Mouse (Mus musculus) stomach, embryonic 14.5 days (tissue): ENCODE results near the gene Acot8. TPM values are rescaled to one million over a fixed set of nuclear protein-coding genes. Genes with fewer than 3 reads are reported as not detected.

Experiments
- ATAC-seq: fragments of 200-750 bp; cut with Nextera tagmentation; 2 replicates; pipeline ENCODE4 v1.8.0; 2017; ENCODE audit warnings: low read depth, moderate TSS enrichment; ENCODE audit not compliant: insufficient number of reproducible peaks, insufficient read depth, low FRiP score
- H3K27ac ChIP-seq: fragments of 300-500 bp; sonication (generic); 2 replicates; pipeline ENCODE4 v1.5.1; 2014; ENCODE audit warnings: mild to moderate bottlenecking, low read length, moderate library complexity, mixed read lengths
- H3K27me3 ChIP-seq: fragments of 300-500 bp; sonication (generic); 2 replicates; pipeline ENCODE4 v1.6.1; 2014; ENCODE audit warnings: low read length, control low read depth, mixed read lengths; ENCODE audit not compliant: control insufficient read depth, insufficient read depth
- H3K36me3 ChIP-seq: fragments of 300-500 bp; sonication (generic); 2 replicates; pipeline ENCODE4 v1.6.1; 2014; ENCODE audit warnings: mild to moderate bottlenecking, control low read depth, low read length, moderate library complexity, mixed read lengths; ENCODE audit not compliant: control insufficient read depth, insufficient read depth
- H3K4me1 ChIP-seq: fragments of 300-500 bp; sonication (generic); 2 replicates; pipeline ENCODE4 v1.6.1; 2014; ENCODE audit warnings: low read length, control low read depth, mixed read lengths; ENCODE audit not compliant: control insufficient read depth, insufficient read depth
- H3K4me2 ChIP-seq: fragments of 300-500 bp; sonication (generic); replicated peaks from 2 replicates; pipeline ENCODE4 v1.6.1; 2014; ENCODE audit warnings: low read depth, low read length, control low read depth
- H3K4me3 ChIP-seq: fragments of 300-500 bp; sonication (generic); 2 replicates; pipeline ENCODE4 v1.5.1; 2014; ENCODE audit warnings: low read depth, low read length, control low read depth
- H3K9ac ChIP-seq: fragments of 300-500 bp; sonication (generic); replicated peaks from 2 replicates; pipeline ENCODE4 v1.6.1; 2014; ENCODE audit warnings: low read depth, mild to moderate bottlenecking, control low read depth, low read length, moderate library complexity, mixed read lengths
- H3K9me3 ChIP-seq: fragments of 300-500 bp; sonication (generic); 2 replicates; pipeline ENCODE4 v1.6.1; 2016; ENCODE audit warnings: low read depth, low read length, control low read depth; ENCODE audit not compliant: control insufficient read depth
- WGBS: fragments of 180-500 bp; shearing (Covaris S2); extraction: QIAGEN DNeasy Blood & Tissue Kit; methylation state at CpG from one replicate; pipeline ENCODE4 v1.1.7; 2014; 5-methylcytosine and 5-hydroxymethylcytosine counted together
- polyA plus RNA-seq: library from polyadenylated mRNA; unstranded; fragments of >200 nt; fragmentation: Nextera tagmentation; extraction: Ambion mirVana; gene quantifications from 2 replicates; pipeline ENCODE4 v1.2.1, GENCODE M21; 2014

Gene Acot8
- 18.8 and 19.2 TPM in 2 replicates for polyA plus RNA-seq

DNA sequence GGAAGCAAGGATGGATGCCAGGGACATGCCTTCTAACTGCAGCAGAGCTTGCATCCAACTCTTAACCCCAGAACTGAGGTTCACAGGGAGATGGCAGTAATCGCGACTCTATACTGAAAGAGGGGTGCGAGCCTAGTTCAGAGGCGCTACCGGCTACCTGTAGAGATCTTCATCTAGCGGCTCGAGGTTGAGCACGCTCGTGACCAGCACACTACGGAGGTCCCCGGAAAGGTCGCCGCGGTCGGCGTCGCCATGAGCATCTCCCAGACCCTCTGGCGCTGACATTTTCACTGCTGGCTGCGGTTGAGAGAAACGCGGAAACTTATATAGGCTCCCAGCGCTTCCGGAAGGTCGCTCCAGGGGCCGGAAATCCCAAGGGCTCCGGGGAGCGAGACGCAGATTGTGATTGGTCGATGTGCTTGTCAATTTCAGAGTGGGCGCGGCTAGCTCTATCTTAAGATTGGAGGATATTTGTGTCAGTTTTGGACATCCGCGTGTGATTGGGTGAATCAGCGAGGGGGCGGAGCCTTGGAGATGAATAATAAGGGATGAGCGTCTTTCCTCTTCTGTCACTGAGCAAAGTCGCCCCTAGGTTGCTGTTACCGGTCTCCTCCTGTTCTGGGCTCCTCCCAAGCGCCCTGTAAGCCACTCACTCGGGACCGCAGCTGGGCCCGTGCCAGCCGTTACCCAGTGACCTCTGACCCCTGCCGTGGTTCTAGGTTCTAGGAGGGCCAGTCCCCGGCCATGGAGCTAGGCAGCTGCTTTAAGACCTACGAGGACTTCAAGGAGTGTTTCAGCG lies at the start of gene Acot8, which contains the start of gene Zswim3:
TSS of gene Acot8 (minus strand) at position 350 of the 799 bp plus-strand sequence.
TSS of gene Zswim3 (plus strand) at position 566 of the 799 bp plus-strand sequence.
- Histone ChIP-seq H3K27ac (peak within 1 kb of the TSS; percentile 50), H3K9ac (peak within 1 kb of the TSS; percentile 67), H3K9me3 (no peaks in the 10 kb centered on the region), H3K4me3 (peak within 1 kb of the TSS; percentile 62), H3K4me2 (peak within 1 kb of the TSS; percentile 66), H3K4me1 (peaks cover 7% of the 10 kb centered on the region; the same call in 1 of the 2 replicates), H3K27me3 (no peaks in the 10 kb centered on the region), H3K36me3 (peaks cover 8% of the 10 kb centered on the region; the same call in 1 of the 2 replicates)
- peak; percentile 99 for ATAC-seq
- WGBS: under 1% methylated on average over 47 of the region's 47 CpGs

DNA sequence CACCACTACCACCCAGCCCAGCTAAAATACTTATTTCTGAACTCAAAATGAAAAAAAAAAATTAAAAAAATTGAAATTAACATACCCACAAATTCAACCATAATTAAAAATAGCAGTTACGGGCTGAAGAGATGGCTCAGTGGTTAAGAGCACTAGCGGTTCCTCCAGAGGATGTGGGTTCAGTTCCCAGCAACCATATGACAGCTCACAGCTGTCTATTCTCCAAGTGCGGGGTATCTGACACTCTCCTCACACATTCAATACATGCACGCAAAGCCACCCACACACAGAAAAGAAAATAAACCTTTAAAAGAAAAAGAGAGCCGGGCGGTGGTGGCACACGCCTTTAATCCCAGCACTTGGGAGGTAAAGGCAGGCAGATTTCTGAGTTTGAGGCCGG lies 45.4 kb upstream of the Acot8 start:
- no peak overlapping the region for H3K27ac ChIP-seq

GRCm38 (mm10) chr2:164845782-164846181 lies 41.1 kb upstream of the Acot8 start:
- no peak overlapping the region for H3K4me3 ChIP-seq
- H3K9ac ChIP-seq: no peak overlapping the region
- no peaks in the 10 kb centered on the region for H3K36me3 ChIP-seq
- 52% methylated on average over 3 of the region's 3 CpGs for WGBS
- ATAC-seq: no peak
- no peaks in the 10 kb centered on the region for H3K9me3 ChIP-seq
- no peaks in the 10 kb centered on the region for H3K27me3 ChIP-seq
- H3K4me2 ChIP-seq: no peak overlapping the region
- no peak overlapping the region for H3K27ac ChIP-seq
- no peaks in the 10 kb centered on the region for H3K4me1 ChIP-seq

More for the DNA sequence above, 45.4 kb upstream of the Acot8 start:
- WGBS: 74% methylated on average over 8 of the region's 8 CpGs
- Histone ChIP-seq H3K9ac (no peak overlapping the region), H3K4me1 (no peaks in the 10 kb centered on the region), H3K4me2 (no peak overlapping the region), H3K9me3 (no peaks in the 10 kb centered on the region), H3K36me3 (no peaks in the 10 kb centered on the region), H3K27me3 (no peaks in the 10 kb centered on the region), H3K4me3 (no peak overlapping the region)
- ATAC-seq: no peak

DNA sequence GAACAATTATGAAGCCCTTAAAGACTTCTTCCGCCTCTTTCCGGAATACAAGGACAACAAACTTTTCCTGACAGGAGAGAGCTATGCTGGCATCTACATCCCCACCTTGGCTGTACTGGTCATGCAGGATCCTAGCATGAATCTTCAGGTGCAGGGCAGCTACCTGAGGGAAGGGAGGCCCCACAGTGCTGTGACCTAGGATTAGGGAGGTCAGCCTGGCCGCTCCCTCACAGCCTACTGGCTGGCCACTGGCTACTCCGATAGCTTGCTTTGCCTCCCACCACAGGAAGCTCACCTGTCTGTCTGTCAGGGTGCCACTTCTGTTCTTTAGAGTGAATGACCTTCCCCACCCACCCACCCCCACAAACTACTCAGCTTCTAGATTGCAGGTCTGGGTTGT lies 30.5 kb upstream of the Acot8 start:
- Histone ChIP-seq H3K36me3 (peaks cover 18% of the 10 kb centered on the region), H3K4me1 (peaks cover 9% of the 10 kb centered on the region; the same call in 1 of the 2 replicates), H3K27me3 (no peaks in the 10 kb centered on the region), H3K9me3 (no peaks in the 10 kb centered on the region), H3K4me3 (no peak overlapping the region), H3K9ac (no peak overlapping the region), H3K4me2 (no peak overlapping the region; the same call in 1 of the 2 replicates), H3K27ac (no peak overlapping the region)
- no peak for ATAC-seq
- 88% methylated on average over 4 of the region's 4 CpGs for WGBS

GRCm38 (mm10) chr2:164834531-164834930 lies 29.8 kb upstream of the Acot8 start:
- H3K27me3 ChIP-seq: no peaks in the 10 kb centered on the region
- ATAC-seq: no peak
- peaks cover 9% of the 10 kb centered on the region; the same call in 1 of the 2 replicates for H3K4me1 ChIP-seq
- peaks cover 11% of the 10 kb centered on the region for H3K36me3 ChIP-seq
- peak overlapping the region; percentile 98 for H3K4me2 ChIP-seq
- H3K9me3 ChIP-seq: no peaks in the 10 kb centered on the region
- no peak overlapping the region for H3K27ac ChIP-seq
- H3K9ac ChIP-seq: peak overlapping the region; percentile 67
- peak overlapping the region; percentile 78 for H3K4me3 ChIP-seq
- 50% methylated on average over 8 of the region's 8 CpGs for WGBS

- Histone ChIP-seq H3K27me3 (no peaks in the 10 kb centered on the region), H3K9ac (peak within 1 kb of the TSS; percentile 67), H3K9me3 (no peaks in the 10 kb centered on the region), H3K4me1 (peaks cover 9% of the 10 kb centered on the region; the same call in 1 of the 2 replicates), H3K4me3 (peak within 1 kb of the TSS; percentile 78), H3K27ac (peak within 1 kb of the TSS; percentile 85), H3K4me2 (peak within 1 kb of the TSS; percentile 98), H3K36me3 (peaks cover 5% of the 10 kb centered on the region)
- peak; percentile 74 for ATAC-seq
- WGBS: under 1% methylated on average over 31 of the region's 31 CpGs
Observed at GRCm38 (mm10) chr2:164833314-164833959, 28.8 kb upstream of the Acot8 start, which contains the start of gene Neurl2. TSS of gene Neurl2 (minus strand) at chr2:164833456.

DNA sequence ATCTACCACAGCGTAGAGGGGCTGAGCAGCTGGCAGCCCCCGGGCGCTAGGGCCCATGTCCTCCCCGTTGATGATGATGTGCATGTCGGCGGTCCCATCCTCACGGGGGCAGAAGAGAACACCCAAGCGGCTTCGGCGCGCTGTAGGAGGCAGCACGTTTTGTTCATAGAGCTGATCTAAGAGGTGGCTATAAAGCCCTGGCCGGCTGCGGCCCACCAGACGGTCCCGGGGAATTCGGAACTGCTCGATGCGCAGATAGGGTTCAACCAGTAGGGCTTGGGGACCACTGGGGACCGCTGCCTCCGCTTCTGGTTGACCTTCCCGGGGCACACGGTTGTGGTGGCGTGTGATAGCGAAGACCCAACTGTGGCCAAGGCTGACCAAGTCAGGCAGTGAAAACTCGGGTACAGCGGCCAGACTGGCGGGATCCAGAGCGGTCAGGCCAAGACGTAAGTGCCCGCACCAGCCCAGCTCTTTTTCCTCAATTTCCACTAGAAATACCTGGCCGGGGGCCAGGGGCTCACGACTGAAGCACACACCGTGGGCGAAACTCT lies 28.1 kb upstream of the Acot8 start, which contains the start of gene Ctsa:
TSS of gene Ctsa (plus strand) at position 126 of the 554 bp plus-strand sequence.
- H3K27ac ChIP-seq: peak within 1 kb of the TSS; percentile 85
- H3K9me3 ChIP-seq: no peaks in the 10 kb centered on the region
- peak within 1 kb of the TSS; percentile 67 for H3K9ac ChIP-seq
- H3K4me3 ChIP-seq: peak within 1 kb of the TSS; percentile 78
- ATAC-seq: peak; percentile 82
- H3K36me3 ChIP-seq: peaks cover 6% of the 10 kb centered on the region
- under 1% methylated on average over 35 of the region's 35 CpGs for WGBS
- peaks cover 9% of the 10 kb centered on the region; the same call in 1 of the 2 replicates for H3K4me1 ChIP-seq
- H3K4me2 ChIP-seq: peak within 1 kb of the TSS; percentile 98
- no peaks in the 10 kb centered on the region for H3K27me3 ChIP-seq
